17 mouse cellular contexts compared by ENCODE assay signal in genomic region chr7:74381051-74381450, GRCm38 (mm10).
DNase-seq lines count a peak whose midpoint lies in the region; ATAC-seq and TF ChIP-seq lines count a peak whose summit lies in the region.
"Had no signal": no experiment of that assay in that cellular context is flagged by ENCODE, and none has a peak within 500 bp of the region (broad histone marks: within the 10 kb centered on the region; RNA-seq: fewer than 3 reads in every experiment).

No protein-coding gene starts in this region.

- no peak overlapping the region for H3K4me2 ChIP-seq in lung, postnatal 0 days (replicated peaks; ENCODE audit: low read depth, low read length)
- H3K4me2 ChIP-seq in heart, embryonic 13.5 days, result no peak overlapping the region
- H3K4me2 ChIP-seq in hindbrain, postnatal 0 days (ENCODE audit: low read depth, low read length), result no peak overlapping the region
- H3K4me2 ChIP-seq in hindbrain, embryonic 11.5 days (replicated peaks; ENCODE audit: low read depth, low read length), result no peak overlapping the region
- H3K4me2 ChIP-seq: embryonic facial prominence, embryonic 12.5 days; forebrain, embryonic 15.5 days; limb, embryonic 13.5 days; liver, embryonic 15.5 days; midbrain, embryonic 12.5 days had no signal

- 26% methylated on average over 2 of the region's 2 CpGs for WGBS in heart, adult 2 months
- 60% methylated on average over 2 of the region's 2 CpGs for WGBS in lung, postnatal 0 days
- 31% methylated on average over 2 of the region's 2 CpGs for whole genome bisulfite sequencing in lung, adult 2 months
- 64% methylated on average over 2 of the region's 2 CpGs for WGBS in heart, embryonic 13.5 days
- 80% methylated on average over 2 of the region's 2 CpGs for WGBS in hindbrain, postnatal 0 days
- WGBS in hindbrain, embryonic 11.5 days, result 84% methylated on average over 2 of the region's 2 CpGs

- ATAC-seq in lung, postnatal 0 days, result peak; percentile 25; the same call in 1 of the 2 replicates
- ATAC-seq in heart, embryonic 13.5 days (ENCODE audit: extremely low read depth, insufficient number of reproducible peaks, low FRiP score, low TSS enrichment), result no peak
- no peak for ATAC-seq in hindbrain, postnatal 0 days
- ATAC-seq in hindbrain, embryonic 11.5 days (ENCODE audit: low FRiP score), result no peak
- ATAC-seq: forebrain, embryonic 15.5 days had no signal

- TF ChIP-seq EP300 in heart, adult 2 months (IDR thresholded peaks at IDR 0.05; ENCODE audit: insufficient read depth, low read depth, low read length), result peak; percentile 74; the same call in 1 of the 2 replicates
- TF ChIP-seq EP300 in lung, postnatal 0 days (IDR thresholded peaks at IDR 0.05), result no peak

- peaks cover 1% of the 10 kb centered on the region; the same call in 1 of the 2 replicates for H3K79me2 ChIP-seq in heart, adult 2 months (replicated peaks; ENCODE audit: control insufficient read depth, insufficient read depth, low read length)

- peaks cover 25% of the 10 kb centered on the region for H3K4me1 ChIP-seq in heart, adult 2 months (ENCODE audit: control insufficient read depth, insufficient read depth, low read length)
- no peaks in the 10 kb centered on the region for H3K4me1 ChIP-seq in lung, postnatal 0 days (ENCODE audit: insufficient read depth, low read depth, low read length)
- H3K4me1 ChIP-seq in lung, adult 2 months (ENCODE audit: control insufficient read depth, insufficient read depth, low read length), result peaks cover 6% of the 10 kb centered on the region
- H3K4me1 ChIP-seq in heart, embryonic 13.5 days, result peaks cover 73% of the 10 kb centered on the region
- H3K4me1 ChIP-seq in hindbrain, postnatal 0 days (ENCODE audit: insufficient read depth, low read length), result no peaks in the 10 kb centered on the region
- no peaks in the 10 kb centered on the region for H3K4me1 ChIP-seq in hindbrain, embryonic 11.5 days (replicated peaks; ENCODE audit: control insufficient read depth, insufficient read depth, low read length)
- H3K4me1 ChIP-seq: embryonic facial prominence, embryonic 12.5 days; liver, embryonic 15.5 days; midbrain, embryonic 12.5 days had no signal

- no peaks in the 10 kb centered on the region for H3K9me3 ChIP-seq in lung, postnatal 0 days (ENCODE audit: low read length)
- no peaks in the 10 kb centered on the region for H3K9me3 ChIP-seq in heart, embryonic 13.5 days
- H3K9me3 ChIP-seq in hindbrain, postnatal 0 days (ENCODE audit: low read length), result no peaks in the 10 kb centered on the region
- H3K9me3 ChIP-seq in hindbrain, embryonic 11.5 days (ENCODE audit: control insufficient read depth, low read length), result no peaks in the 10 kb centered on the region
- H3K9me3 ChIP-seq: embryonic facial prominence, embryonic 12.5 days; forebrain, embryonic 15.5 days; limb, embryonic 13.5 days; liver, embryonic 15.5 days; midbrain, embryonic 12.5 days had no signal

- H3K36me3 ChIP-seq in heart, adult 2 months (ENCODE audit: control insufficient read depth, insufficient read depth, low read length), result peaks cover 12% of the 10 kb centered on the region
- no peaks in the 10 kb centered on the region for H3K36me3 ChIP-seq in lung, postnatal 0 days (ENCODE audit: insufficient read depth, low read length)
- H3K36me3 ChIP-seq in heart, embryonic 13.5 days, result no peaks in the 10 kb centered on the region
- H3K36me3 ChIP-seq in hindbrain, postnatal 0 days (ENCODE audit: insufficient read depth, low read length), result no peaks in the 10 kb centered on the region
- H3K36me3 ChIP-seq in hindbrain, embryonic 11.5 days (ENCODE audit: control insufficient read depth, insufficient read depth, low read length), result no peaks in the 10 kb centered on the region
- H3K36me3 ChIP-seq: embryonic facial prominence, embryonic 12.5 days; forebrain, embryonic 15.5 days; limb, embryonic 13.5 days; liver, embryonic 15.5 days; midbrain, embryonic 12.5 days had no signal

- no peak overlapping the region for H3K4me3 ChIP-seq in heart, adult 2 months
- H3K4me3 ChIP-seq in lung, postnatal 0 days (ENCODE audit: low read depth, low read length), result no peak overlapping the region
- H3K4me3 ChIP-seq in lung, adult 2 months (replicated peaks; ENCODE audit: extremely low read depth, low read depth, low read length), result no peak overlapping the region
- no peak overlapping the region for H3K4me3 ChIP-seq in heart, embryonic 13.5 days
- no peak overlapping the region for H3K4me3 ChIP-seq in hindbrain, postnatal 0 days (ENCODE audit: low read length)
- H3K4me3 ChIP-seq in hindbrain, embryonic 11.5 days (ENCODE audit: low read depth, low read length), result no peak overlapping the region
- H3K4me3 ChIP-seq: embryonic facial prominence, embryonic 12.5 days; forebrain, embryonic 15.5 days; limb, embryonic 13.5 days; liver, embryonic 15.5 days; midbrain, embryonic 12.5 days had no signal

- H3K27ac ChIP-seq in heart, adult 2 months, result peak overlapping the region; percentile 96
- no peak overlapping the region for H3K27ac ChIP-seq in lung, postnatal 0 days (ENCODE audit: low read length)
- H3K27ac ChIP-seq in heart, embryonic 13.5 days (replicated peaks), result peak overlapping the region; percentile 83
- no peak overlapping the region for H3K27ac ChIP-seq in hindbrain, postnatal 0 days
- no peak overlapping the region for H3K27ac ChIP-seq in hindbrain, embryonic 11.5 days (ENCODE audit: low read depth, low read length)
- H3K27ac ChIP-seq: embryonic facial prominence, embryonic 12.5 days; forebrain, embryonic 15.5 days; limb, embryonic 13.5 days; liver, embryonic 15.5 days; midbrain, embryonic 12.5 days had no signal

- intact Hi-C loops in heart, adult 2 months (cut with DNase I), result no loop called here
- intact Hi-C loops in heart, postnatal 36 days (cut with DNase I), result loop anchor here (2.0 kb wide), 1 partner anchor 78 kb away; no protein-coding TSS in a partner anchor

- 0 out of 2 replicates have a peak, but pooled peaks have one; percentile 31 for TF ChIP-seq POLR2A in heart, adult 2 months (IDR thresholded peaks at IDR 0.05; ENCODE audit: insufficient read depth, low read depth, low read length)
- no peak for TF ChIP-seq POLR2A in lung, adult 2 months (IDR thresholded peaks at IDR 0.05; ENCODE audit: borderline replicate concordance, extremely low read depth, low read depth, low read length)

- TF ChIP-seq CTCF in heart, adult 2 months (IDR thresholded peaks at IDR 0.05), result peak; percentile 57
- TF ChIP-seq CTCF in lung, postnatal 0 days (IDR thresholded peaks at IDR 0.05), result no peak
- TF ChIP-seq CTCF in lung, adult 2 months (IDR thresholded peaks at IDR 0.05; ENCODE audit: insufficient read depth, low read length), result no peak
- no peak for TF ChIP-seq CTCF in hindbrain, postnatal 0 days (IDR thresholded peaks at IDR 0.05; ENCODE audit: low read depth)

- peak overlapping the region; percentile 51 for H3K9ac ChIP-seq in heart, adult 2 months (ENCODE audit: low read depth, low read length)
- H3K9ac ChIP-seq in lung, postnatal 0 days (replicated peaks; ENCODE audit: low read depth), result no peak overlapping the region
- H3K9ac ChIP-seq in heart, embryonic 13.5 days, result no peak overlapping the region
- no peak overlapping the region for H3K9ac ChIP-seq in hindbrain, postnatal 0 days (replicated peaks; ENCODE audit: low read length)
- H3K9ac ChIP-seq in hindbrain, embryonic 11.5 days (ENCODE audit: low read depth, low read length), result no peak overlapping the region
- H3K9ac ChIP-seq: embryonic facial prominence, embryonic 12.5 days; forebrain, embryonic 15.5 days; limb, embryonic 13.5 days; liver, embryonic 15.5 days; midbrain, embryonic 12.5 days had no signal

- peak in 1 of 2 experiments; percentile 51 for DNase-seq in heart, adult 2 months
- DNase-seq in heart, postnatal 36 days, result no peak
- peak; percentile 21 for DNase-seq in lung, postnatal 0 days (ENCODE audit: low spot score)
- DNase-seq in lung, adult 2 months, result no peak
- no peak for DNase-seq in hindbrain, postnatal 0 days (ENCODE audit: low spot score)
- no peak for DNase-seq in hindbrain, embryonic 11.5 days (ENCODE audit: low spot score)
- DNase-seq: adrenal gland, postnatal 14 days; cerebellum, adult 8-10 months; kidney, postnatal 10 days; layer of hippocampus, adult 9-11 months; right cerebral cortex, postnatal 14 days had no signal

- no peaks in the 10 kb centered on the region for H3K27me3 ChIP-seq in heart, adult 2 months (ENCODE audit: control insufficient read depth, insufficient read depth, low read length)
- H3K27me3 ChIP-seq in lung, postnatal 0 days (replicated peaks; ENCODE audit: insufficient read depth, low read length), result no peaks in the 10 kb centered on the region
- H3K27me3 ChIP-seq in heart, embryonic 13.5 days (replicated peaks), result no peaks in the 10 kb centered on the region
- no peaks in the 10 kb centered on the region for H3K27me3 ChIP-seq in hindbrain, postnatal 0 days (ENCODE audit: insufficient read depth, low read length)
- H3K27me3 ChIP-seq in hindbrain, embryonic 11.5 days (ENCODE audit: control insufficient read depth, insufficient read depth, low read length), result no peaks in the 10 kb centered on the region
- H3K27me3 ChIP-seq: embryonic facial prominence, embryonic 12.5 days; forebrain, embryonic 15.5 days; liver, embryonic 15.5 days; midbrain, embryonic 12.5 days had no signal

Comparison
In these comparisons a context has a peak if more than half of its experiments do, and no peak if none do; other contexts are left out.
1. H3K27ac ChIP-seq: peak in heart, adult 2 months (single experiment) and heart, embryonic 13.5 days (single experiment); none in lung, postnatal 0 days (single experiment), hindbrain, postnatal 0 days (single experiment) and hindbrain, embryonic 11.5 days (single experiment).